Mouse (Mus musculus) fat pad, adult 2 months (tissue): ENCODE data around the gene Smco1.

Experiments used
- DNase-seq: peaks from one replicate; pipeline ENCODE4 v3.0.0-alpha.2; 2011; ENCODE audit warnings: low read depth, low spot score; ENCODE audit errors: extremely low read depth

The Smco1 gene

DNA sequence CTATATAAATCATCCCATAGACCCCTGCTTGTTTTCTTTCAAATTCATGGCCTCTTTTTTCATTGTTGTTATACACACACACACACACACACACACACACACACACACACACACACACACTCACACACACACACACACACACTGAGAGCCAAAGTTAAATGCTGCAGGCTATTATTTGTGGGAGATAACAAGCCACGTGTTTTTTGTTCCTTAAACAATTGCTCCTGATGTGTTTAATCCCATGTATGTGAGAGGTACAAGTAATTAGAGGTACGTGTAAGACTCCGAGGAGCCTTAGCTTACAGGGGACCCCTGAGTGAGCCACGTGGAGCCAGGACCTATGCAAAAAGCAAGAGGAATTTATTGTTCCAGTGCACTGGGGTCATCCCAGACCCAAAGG lies 40.7 kb downstream of the Smco1 start:
- DNase-seq, result no peak

- DNase-seq, result no peak
These were observed 41.1 kb downstream of the Smco1 start for GRCm38 (mm10) chr16:32312386-32312785.

- no peak for DNase-seq
These were observed 41.6 kb downstream of the Smco1 start for GRCm38 (mm10) chr16:32312859-32313258.

DNA sequence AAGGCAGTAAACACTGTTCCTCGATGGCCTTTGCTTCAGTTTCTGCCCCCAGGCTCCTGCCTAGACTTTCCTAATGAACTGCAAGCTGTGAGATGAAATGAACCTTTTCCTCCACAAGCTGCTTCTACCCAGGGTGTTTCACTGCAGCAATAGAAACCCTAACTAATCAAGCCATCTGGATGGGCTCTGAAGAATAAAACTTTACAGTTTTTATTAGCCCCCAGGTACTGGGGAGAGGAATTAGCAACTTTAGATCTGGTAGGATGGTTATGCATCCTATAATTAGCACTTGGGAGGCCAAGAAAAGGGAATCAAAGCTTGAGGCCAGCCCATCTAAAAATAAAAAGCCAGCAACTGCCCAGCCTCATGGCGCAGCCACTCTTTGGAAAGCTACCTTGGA lies 45.3 kb downstream of the Smco1 start:
- no peak for DNase-seq

- DNase-seq, result no peak
These were observed 52.7 kb downstream of the Smco1 start for GRCm38 (mm10) chr16:32323953-32324352.
